Mouse (Mus musculus): ENCODE results near the gene Papola. TPM values are rescaled to one million over a fixed set of nuclear protein-coding genes. Genes with fewer than 3 reads are reported as not detected.

The Papola gene
- polyA plus RNA-seq, 1 experiment = 144 TPM

- H3K4me3 ChIP-seq (ENCODE audit: insufficient read depth, low read length) = no peak overlapping the region
- no peak overlapping the region for H3K27ac ChIP-seq (ENCODE audit: insufficient read depth, low read depth, low read length)
- H3K4me1 ChIP-seq (ENCODE audit: control insufficient read depth, insufficient read depth, low read length) = no peaks in the 10 kb centered on the region
- TF ChIP-seq CTCF (IDR thresholded peaks at IDR 0.05; ENCODE audit: low read depth, low read length) (no peak), POLR2A (IDR thresholded peaks at IDR 0.05; ENCODE audit: borderline replicate concordance, low read depth, low read length) (no peak)
These were observed 68.3 kb downstream of the Papola start for GRCm38 (mm10) chr12:105852798-105853197.

- H3K4me1 ChIP-seq (ENCODE audit: control insufficient read depth, insufficient read depth, low read length) = no peaks in the 10 kb centered on the region
- H3K27ac ChIP-seq (ENCODE audit: insufficient read depth, low read depth, low read length) = no peak overlapping the region
- H3K4me3 ChIP-seq (ENCODE audit: insufficient read depth, low read length) = no peak overlapping the region
- TF ChIP-seq CTCF (IDR thresholded peaks at IDR 0.05; ENCODE audit: low read depth, low read length) (no peak), POLR2A (IDR thresholded peaks at IDR 0.05; ENCODE audit: borderline replicate concordance, low read depth, low read length) (no peak)
These were observed 70.1 kb downstream of the Papola start for GRCm38 (mm10) chr12:105854639-105855038.

DNA sequence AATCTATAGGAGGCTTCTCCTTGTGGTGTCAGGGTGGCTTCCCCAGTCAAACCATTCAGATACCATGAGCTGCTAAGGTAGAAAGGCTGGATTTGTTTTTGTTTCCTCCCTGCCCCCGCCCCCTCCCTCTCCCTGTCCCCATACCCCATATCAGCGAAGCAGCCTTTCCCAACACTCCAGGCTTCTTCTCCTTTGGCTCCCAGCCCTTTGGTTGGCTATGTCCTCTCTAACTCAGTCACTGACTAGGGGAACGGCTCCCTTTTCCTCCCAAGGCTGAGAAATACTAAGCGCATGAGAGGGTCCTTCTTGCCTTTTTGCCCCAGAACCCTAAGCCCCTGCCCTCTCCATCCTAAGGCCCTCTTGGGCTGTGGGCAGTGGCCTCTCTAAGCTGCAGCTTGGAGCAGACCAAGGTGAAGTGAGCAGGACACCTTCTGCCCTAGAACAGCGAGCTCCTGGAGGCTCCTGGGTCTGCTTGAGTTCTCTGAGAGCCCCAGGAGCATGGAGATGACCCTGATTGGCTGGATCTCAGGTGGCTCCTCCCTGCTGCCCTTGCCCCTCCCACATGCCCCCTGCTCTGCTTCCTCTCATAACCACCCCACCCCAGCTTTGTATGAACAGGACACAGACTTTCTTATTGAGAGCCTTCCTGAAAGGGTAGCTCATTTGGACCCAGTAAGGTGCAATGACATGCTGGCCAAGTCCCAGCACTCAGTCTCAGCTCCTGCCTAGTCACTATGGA lies 73.6 kb downstream of the Papola start:
- H3K27ac ChIP-seq (ENCODE audit: insufficient read depth, low read depth, low read length) = no peak overlapping the region
- no peak for TF ChIP-seq POLR2A (IDR thresholded peaks at IDR 0.05; ENCODE audit: borderline replicate concordance, low read depth, low read length)
- TF ChIP-seq CTCF (IDR thresholded peaks at IDR 0.05; ENCODE audit: low read depth, low read length) = no peak
- H3K4me3 ChIP-seq (ENCODE audit: insufficient read depth, low read length) = no peak overlapping the region
- no peaks in the 10 kb centered on the region for H3K4me1 ChIP-seq (ENCODE audit: control insufficient read depth, insufficient read depth, low read length)

DNA sequence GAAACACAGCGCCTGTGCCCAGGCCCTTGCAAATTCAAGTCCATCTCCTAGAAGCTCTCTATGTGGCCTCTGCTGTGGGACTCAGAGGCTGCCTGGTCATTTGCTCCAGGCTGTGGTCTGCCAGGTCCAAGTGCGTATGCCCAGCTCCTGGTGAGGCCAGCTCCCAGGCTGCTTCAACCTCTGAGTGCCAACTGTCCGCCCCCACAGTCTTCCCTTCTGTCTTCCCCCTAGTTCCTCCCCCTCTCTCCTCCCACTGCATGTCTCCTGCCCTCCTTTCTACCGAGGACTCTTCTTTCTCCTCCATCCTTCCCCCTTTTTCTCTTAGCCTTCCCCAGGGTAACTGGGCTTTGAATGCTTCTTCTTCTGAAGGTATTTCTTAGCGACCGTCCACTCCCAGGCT lies 77.6 kb downstream of the Papola start:
- Histone ChIP-seq H3K4me3 (ENCODE audit: insufficient read depth, low read length) (no peak overlapping the region), H3K4me1 (ENCODE audit: control insufficient read depth, insufficient read depth, low read length) (no peaks in the 10 kb centered on the region), H3K27ac (ENCODE audit: insufficient read depth, low read depth, low read length) (no peak overlapping the region)
- TF ChIP-seq CTCF (IDR thresholded peaks at IDR 0.05; ENCODE audit: low read depth, low read length) = no peak
- TF ChIP-seq POLR2A (IDR thresholded peaks at IDR 0.05; ENCODE audit: borderline replicate concordance, low read depth, low read length) = no peak

- no peaks in the 10 kb centered on the region for H3K4me1 ChIP-seq (ENCODE audit: control insufficient read depth, insufficient read depth, low read length)
- TF ChIP-seq CTCF (IDR thresholded peaks at IDR 0.05; ENCODE audit: low read depth, low read length) (no peak), POLR2A (IDR thresholded peaks at IDR 0.05; ENCODE audit: borderline replicate concordance, low read depth, low read length) (no peak)
These were observed 78.1 kb downstream of the Papola start for GRCm38 (mm10) chr12:105862607-105863006.

DNA sequence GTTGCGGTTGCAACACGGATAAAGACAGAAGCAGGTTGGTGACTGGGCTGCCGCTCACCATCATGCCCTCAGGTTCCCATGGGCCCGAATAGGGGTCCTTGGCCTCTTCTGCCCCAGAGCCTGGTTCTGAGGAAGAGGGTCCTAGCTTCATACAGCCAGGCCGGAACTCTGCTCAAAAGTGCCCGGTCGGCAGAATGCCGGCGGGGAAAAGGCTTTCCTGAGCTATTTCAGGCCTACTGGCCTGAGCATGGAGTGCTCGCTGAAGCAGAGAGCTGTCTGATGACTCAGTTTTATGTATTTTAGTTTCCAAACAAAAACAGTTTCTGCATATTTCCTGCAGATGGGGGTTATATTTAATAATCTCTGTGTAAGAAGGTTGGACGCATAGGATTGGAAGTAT lies 78.9 kb downstream of the Papola start:
- Histone ChIP-seq H3K27ac (ENCODE audit: insufficient read depth, low read depth, low read length) (no peak overlapping the region), H3K4me3 (ENCODE audit: insufficient read depth, low read length) (no peak overlapping the region), H3K4me1 (ENCODE audit: control insufficient read depth, insufficient read depth, low read length) (no peaks in the 10 kb centered on the region)
- TF ChIP-seq CTCF (IDR thresholded peaks at IDR 0.05; ENCODE audit: low read depth, low read length) (no peak), POLR2A (IDR thresholded peaks at IDR 0.05; ENCODE audit: borderline replicate concordance, low read depth, low read length) (no peak)

More at GRCm38 (mm10) chr12:105862607-105863006, 78.1 kb downstream of the Papola start:
- Histone ChIP-seq H3K4me3 (ENCODE audit: insufficient read depth, low read length) (no peak overlapping the region), H3K27ac (ENCODE audit: insufficient read depth, low read depth, low read length) (no peak overlapping the region)

- TF ChIP-seq CTCF (IDR thresholded peaks at IDR 0.05; ENCODE audit: low read depth, low read length) = no peak
- no peak for TF ChIP-seq POLR2A (IDR thresholded peaks at IDR 0.05; ENCODE audit: borderline replicate concordance, low read depth, low read length)
- Histone ChIP-seq H3K27ac (ENCODE audit: insufficient read depth, low read depth, low read length) (no peak overlapping the region), H3K4me3 (ENCODE audit: insufficient read depth, low read length) (no peak overlapping the region), H3K4me1 (ENCODE audit: control insufficient read depth, insufficient read depth, low read length) (peaks cover 3% of the 10 kb centered on the region)
These were observed 83.2 kb downstream of the Papola start for GRCm38 (mm10) chr12:105867646-105868045.

- H3K4me3 ChIP-seq (ENCODE audit: insufficient read depth, low read length) = no peak overlapping the region
- TF ChIP-seq POLR2A (IDR thresholded peaks at IDR 0.05; ENCODE audit: borderline replicate concordance, low read depth, low read length) (no peak), CTCF (IDR thresholded peaks at IDR 0.05; ENCODE audit: low read depth, low read length) (no peak)
- H3K27ac ChIP-seq (ENCODE audit: insufficient read depth, low read depth, low read length) = no peak overlapping the region
- H3K4me1 ChIP-seq (ENCODE audit: control insufficient read depth, insufficient read depth, low read length) = peaks cover 3% of the 10 kb centered on the region
These were observed 84.7 kb downstream of the Papola start for GRCm38 (mm10) chr12:105869242-105869641.

- Histone ChIP-seq H3K4me3 (ENCODE audit: insufficient read depth, low read length) (no peak overlapping the region), H3K4me1 (ENCODE audit: control insufficient read depth, insufficient read depth, low read length) (peaks cover 3% of the 10 kb centered on the region), H3K27ac (ENCODE audit: insufficient read depth, low read depth, low read length) (no peak overlapping the region)
- TF ChIP-seq CTCF (IDR thresholded peaks at IDR 0.05; ENCODE audit: low read depth, low read length) (no peak), POLR2A (IDR thresholded peaks at IDR 0.05; ENCODE audit: borderline replicate concordance, low read depth, low read length) (no peak)
These were observed 85.2 kb downstream of the Papola start for GRCm38 (mm10) chr12:105869696-105870095.

DNA sequence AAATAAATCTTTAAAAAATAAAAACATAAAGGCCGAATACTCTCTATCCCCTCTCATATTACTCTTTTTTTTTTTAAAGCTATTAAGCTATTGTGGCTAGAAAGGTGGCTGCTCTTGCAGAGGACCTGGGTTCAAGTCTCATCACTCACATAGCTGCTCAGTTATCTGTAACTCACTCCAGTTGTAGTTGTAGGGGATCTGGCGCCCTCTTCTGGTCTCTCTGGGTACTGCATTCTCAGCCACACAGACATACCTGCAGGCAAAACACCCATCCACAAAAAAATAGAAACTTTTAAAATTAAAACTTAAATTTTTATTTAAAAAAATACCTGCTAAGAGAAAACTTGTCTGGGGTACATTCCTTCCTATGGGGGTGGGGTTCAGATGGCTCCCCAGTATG lies 88.8 kb downstream of the Papola start:
- TF ChIP-seq CTCF (IDR thresholded peaks at IDR 0.05; ENCODE audit: low read depth, low read length) (0 out of 2 replicates have a peak, but pooled peaks have one; percentile 27), POLR2A (IDR thresholded peaks at IDR 0.05; ENCODE audit: borderline replicate concordance, low read depth, low read length) (no peak)
- Histone ChIP-seq H3K4me3 (ENCODE audit: insufficient read depth, low read length) (no peak overlapping the region), H3K4me1 (ENCODE audit: control insufficient read depth, insufficient read depth, low read length) (peaks cover 3% of the 10 kb centered on the region), H3K27ac (ENCODE audit: insufficient read depth, low read depth, low read length) (no peak overlapping the region)
